Mouse (Mus musculus): ENCODE measurements at regions not wholly inside any gene's neighbourhood (a gene's known extent, or its start where the extent isn't known, plus 50 kb on each side); places are given as distances from the start of the nearest gene placed in this dataset.

- TF ChIP-seq TAL1 (IDR thresholded peaks at IDR 0.05; ENCODE audit: low read length) (no peak), GATA1 (IDR thresholded peaks at IDR 0.05; ENCODE audit: low read length) (no peak)
These were observed 181.2 kb downstream of the Glrx3 start for GRCm38 (mm10) chr7:137618406-137619133.
